Comparison of ENCODE assay signal across 8 mouse cellular contexts in genomic region chr5:103910156-103910555, GRCm38 (mm10). TPM values are rescaled to one million over a fixed set of nuclear protein-coding genes. Genes with fewer than 3 reads are reported as not detected.
A peak's percentile ranks its signal among the peaks of the same experiment; 100 is the strongest.
DNase-seq lines count a peak whose midpoint lies in the region; ATAC-seq and TF ChIP-seq lines count a peak whose summit lies in the region.

No protein-coding gene starts in this region.

- peaks cover 7% of the 10 kb centered on the region for H3K4me1 ChIP-seq in kidney, embryonic 15.5 days
- peaks cover 11% of the 10 kb centered on the region; the same call in 1 of the 2 replicates for H3K4me1 ChIP-seq in embryonic facial prominence, embryonic 14.5 days (ENCODE audit: control insufficient read depth, insufficient read depth, low read length)
- H3K4me1 ChIP-seq in intestine, embryonic 14.5 days (replicated peaks; ENCODE audit: control insufficient read depth, insufficient read depth, low read length) = no peaks in the 10 kb centered on the region

- no peak for ATAC-seq in kidney, embryonic 15.5 days (replicated peaks; ENCODE audit: low FRiP score)
- no peak for ATAC-seq in embryonic facial prominence, embryonic 14.5 days (ENCODE audit: low read depth)
- no peak for ATAC-seq in intestine, embryonic 14.5 days (replicated peaks; ENCODE audit: low FRiP score, low TSS enrichment, low read depth)

- H3K27me3 ChIP-seq in kidney, embryonic 15.5 days = no peaks in the 10 kb centered on the region
- H3K27me3 ChIP-seq in embryonic facial prominence, embryonic 14.5 days (replicated peaks; ENCODE audit: control insufficient read depth, insufficient read depth, low read length) = no peaks in the 10 kb centered on the region
- H3K27me3 ChIP-seq in intestine, embryonic 14.5 days (replicated peaks; ENCODE audit: control insufficient read depth, insufficient read depth, low read length) = no peaks in the 10 kb centered on the region; the same call in 1 of the 2 replicates
- H3K27me3 ChIP-seq in myocyte (ENCODE audit: control insufficient read depth, insufficient read depth, insufficient read length) = peaks cover 10% of the 10 kb centered on the region

- H3K9ac ChIP-seq in kidney, embryonic 15.5 days = no peak overlapping the region
- H3K9ac ChIP-seq in embryonic facial prominence, embryonic 14.5 days (ENCODE audit: low read depth, low read length) = peak overlapping the region; percentile 87
- no peak overlapping the region; the same call in 1 of the 2 replicates for H3K9ac ChIP-seq in intestine, embryonic 14.5 days (ENCODE audit: low read length)

- H3ac ChIP-seq in myocyte (ENCODE audit: control insufficient read depth, insufficient read length) = peak overlapping the region; percentile 39

- no peak overlapping the region for H3K27ac ChIP-seq in kidney, embryonic 15.5 days
- no peak overlapping the region for H3K27ac ChIP-seq in embryonic facial prominence, embryonic 14.5 days (replicated peaks; ENCODE audit: low read depth, low read length)
- H3K27ac ChIP-seq in intestine, embryonic 14.5 days (ENCODE audit: low read depth) = no peak overlapping the region

- peak overlapping the region; percentile 90 for H3K4me3 ChIP-seq in kidney, embryonic 15.5 days (replicated peaks)
- peak overlapping the region; percentile 90 for H3K4me3 ChIP-seq in embryonic facial prominence, embryonic 14.5 days (ENCODE audit: low read depth, low read length)
- peak overlapping the region; percentile 58 for H3K4me3 ChIP-seq in intestine, embryonic 14.5 days (ENCODE audit: low read depth, low read length)
- peak overlapping the region; percentile 18 for H3K4me3 ChIP-seq in myocyte

- no peaks in the 10 kb centered on the region for H3K36me3 ChIP-seq in kidney, embryonic 15.5 days
- no peaks in the 10 kb centered on the region for H3K36me3 ChIP-seq in embryonic facial prominence, embryonic 14.5 days (ENCODE audit: control insufficient read depth, insufficient read depth, low read length)
- H3K36me3 ChIP-seq in intestine, embryonic 14.5 days (ENCODE audit: control insufficient read depth, insufficient read depth, low read length) = no peaks in the 10 kb centered on the region
- no peaks in the 10 kb centered on the region for H3K36me3 ChIP-seq in myocyte (ENCODE audit: control insufficient read depth, insufficient read depth)

- DNase-seq in kidney, postnatal 4 days = no peak
- DNase-seq in embryonic facial prominence, embryonic 14.5 days (ENCODE audit: low spot score) = no peak
- no peak for DNase-seq in intestine, embryonic 14.5 days (ENCODE audit: low spot score)
- no peak for DNase-seq in urinary bladder, postnatal 10 days (ENCODE audit: low spot score)
- DNase-seq in kidney, postnatal 10 days = no peak
- DNase-seq in spleen, postnatal 14 days (ENCODE audit: low spot score in 2 of 2) = no peak

- TF ChIP-seq POLR2A in myocyte (IDR thresholded peaks at IDR 0.05; ENCODE audit: insufficient read length, low read depth) = no peak

- no peaks in the 10 kb centered on the region for H3K79me2 ChIP-seq in myocyte (ENCODE audit: control insufficient read depth, insufficient read depth)

- H3K4me2 ChIP-seq in kidney, embryonic 15.5 days = peak overlapping the region; percentile 89
- H3K4me2 ChIP-seq in embryonic facial prominence, embryonic 14.5 days (ENCODE audit: low read depth, low read length) = peak overlapping the region; percentile 73
- H3K4me2 ChIP-seq in intestine, embryonic 14.5 days (ENCODE audit: low read length) = peak overlapping the region; percentile 86
- H3K4me2 ChIP-seq in myocyte (ENCODE audit: low read depth) = peak overlapping the region; percentile 71

- WGBS in kidney, embryonic 15.5 days = 17% methylated on average over 8 of the region's 9 CpGs
- WGBS in embryonic facial prominence, embryonic 14.5 days = 10% methylated on average over 8 of the region's 9 CpGs
- 19% methylated on average over 8 of the region's 9 CpGs for WGBS in intestine, embryonic 14.5 days

- no peaks in the 10 kb centered on the region for H3K9me3 ChIP-seq in kidney, embryonic 15.5 days (replicated peaks)
- H3K9me3 ChIP-seq in embryonic facial prominence, embryonic 14.5 days (ENCODE audit: control insufficient read depth, low read length) = no peaks in the 10 kb centered on the region
- H3K9me3 ChIP-seq in intestine, embryonic 14.5 days (ENCODE audit: control insufficient read depth, low read length) = no peaks in the 10 kb centered on the region

TF ChIP-seq in myocyte, 11 proteins besides CTCF, POLR2A, EP300 and RAD21:
- TF ChIP-seq REST (IDR thresholded peaks at IDR 0.05; ENCODE audit: insufficient read depth, insufficient read length) = no peak
- no peak for TF ChIP-seq E2F4 (IDR thresholded peaks at IDR 0.05; ENCODE audit: insufficient read depth)
- no peak for TF ChIP-seq TCF12 (IDR thresholded peaks at IDR 0.05; ENCODE audit: insufficient read depth, poor library complexity, severe bottlenecking)
- no peak for TF ChIP-seq TCF3 (IDR thresholded peaks at IDR 0.05; ENCODE audit: insufficient read length, low read depth)

RNA-seq across cellular contexts. Expression of gene Klhl8, which starts 0.9 kb away (rescaled TPM):
- 11.0 and 11.7 TPM in 2 replicates for polyA plus RNA-seq in kidney, embryonic 15.5 days (2015; fragmentation: Nextera tagmentation; extraction: Ambion mirVana)
- polyA plus RNA-seq in embryonic facial prominence, embryonic 14.5 days (2014; fragmentation: Nextera tagmentation; extraction: Ambion mirVana) = 12.2 and 13.9 TPM in 2 replicates
- polyA plus RNA-seq in intestine, embryonic 14.5 days (2014; fragmentation: Nextera tagmentation; extraction: Ambion mirVana) = 9.8 and 10.3 TPM in 2 replicates
- 7.2 TPM for polyA plus RNA-seq in myocyte (2012; fragmentation: generic; extraction: Trizol)

Comparison
In these comparisons a context has a peak if more than half of its experiments do, and no peak if none do; other contexts are left out.
1. H3K4me3 ChIP-seq: peak in every context shown above with its lines; median percentile 90 in kidney, embryonic 15.5 days; 90 in embryonic facial prominence, embryonic 14.5 days; 58 in intestine, embryonic 14.5 days; 18 in myocyte.